Mouse (Mus musculus) hindbrain, embryonic 15.5 days (tissue): ENCODE measurements at regions not wholly inside any gene's neighbourhood (a gene's known extent, or its start where the extent isn't known, plus 50 kb on each side); places are given as distances from the start of the nearest gene placed in this dataset.

Source experiments
- ATAC-seq: fragments of 200-750 bp; cut with Nextera tagmentation; 2 replicates; pipeline ENCODE4 v1.8.0; 2017; ENCODE audit warnings: low read depth, moderate number of reproducible peaks, moderate TSS enrichment; ENCODE audit not compliant: low FRiP score
- H3K27ac ChIP-seq: fragments of 300-500 bp; sonication (generic); replicated peaks from 2 replicates; pipeline ENCODE4 v1.5.1; 2015; ENCODE audit warnings: mild to moderate bottlenecking, inconsistent platforms
- H3K27me3 ChIP-seq: fragments of 300-500 bp; sonication (generic); 2 replicates; pipeline ENCODE4 v1.6.1; 2015; ENCODE audit warnings: control low read depth, inconsistent platforms
- H3K36me3 ChIP-seq: fragments of 300-500 bp; sonication (generic); 2 replicates; pipeline ENCODE4 v1.6.1; 2015; ENCODE audit warnings: control low read depth, inconsistent platforms
- H3K4me1 ChIP-seq: fragments of 300-500 bp; sonication (generic); replicated peaks from 2 replicates; pipeline ENCODE4 v1.6.1; 2015; ENCODE audit warnings: control low read depth, inconsistent platforms
- H3K4me2 ChIP-seq: fragments of 300-500 bp; sonication (generic); 2 replicates; pipeline ENCODE4 v1.6.1; 2015; ENCODE audit warnings: moderate library complexity, mild to moderate bottlenecking, inconsistent platforms
- H3K4me3 ChIP-seq: fragments of 300-500 bp; sonication (generic); 2 replicates; pipeline ENCODE4 v1.5.1; 2015; ENCODE audit warnings: mild to moderate bottlenecking, inconsistent platforms
- H3K9ac ChIP-seq: fragments of 300-500 bp; sonication (generic); 2 replicates; pipeline ENCODE4 v1.6.1; 2015; ENCODE audit warnings: inconsistent platforms
- H3K9me3 ChIP-seq: fragments of 300-500 bp; sonication (generic); 2 replicates; pipeline ENCODE4 v1.6.1; 2016; ENCODE audit warnings: control low read depth, inconsistent platforms
- WGBS: fragments of 180-500 bp; shearing (Covaris S2); methylation state at CpG from one replicate; pipeline ENCODE4 v1.1.7; 2015; 5-methylcytosine and 5-hydroxymethylcytosine counted together

- H3K9me3 ChIP-seq: no peaks in the 10 kb centered on the region
- no peak overlapping the region for H3K4me3 ChIP-seq
- H3K9ac ChIP-seq: no peak overlapping the region
- H3K36me3 ChIP-seq: no peaks in the 10 kb centered on the region
- peaks cover 8% of the 10 kb centered on the region for H3K4me1 ChIP-seq
- H3K4me2 ChIP-seq: no peak overlapping the region
- H3K27me3 ChIP-seq: no peaks in the 10 kb centered on the region
- ATAC-seq: no peak
- WGBS: 64% methylated on average over 4 of the region's 4 CpGs
- H3K27ac ChIP-seq: no peak overlapping the region
Measured at GRCm38 (mm10) chr7:72957674-72958073, 417.6 kb upstream of the Rgma start.

DNA sequence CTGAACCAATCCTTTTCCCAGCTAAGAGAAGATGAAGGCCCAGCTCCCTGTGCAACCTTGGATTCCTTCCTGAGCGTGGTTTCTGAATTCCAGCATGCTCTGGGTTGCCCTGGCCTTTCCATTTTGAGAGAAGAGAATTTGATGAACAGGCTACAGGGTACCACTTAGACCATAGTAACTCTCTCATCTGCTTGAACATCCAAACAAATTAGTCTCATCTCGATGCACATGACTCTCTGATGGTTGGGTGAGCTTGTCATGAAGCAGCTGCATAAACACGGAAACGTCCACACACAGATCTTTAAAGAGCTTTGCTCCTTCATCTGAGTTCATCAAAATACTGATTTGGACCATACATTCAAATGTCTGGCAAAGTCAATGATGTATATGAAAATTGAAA lies 414.0 kb upstream of the Rgma start:
- Histone ChIP-seq H3K27me3 (no peaks in the 10 kb centered on the region), H3K4me3 (no peak overlapping the region), H3K4me2 (no peak overlapping the region), H3K9ac (no peak overlapping the region), H3K27ac (no peak overlapping the region), H3K36me3 (no peaks in the 10 kb centered on the region), H3K4me1 (peaks cover 12% of the 10 kb centered on the region), H3K9me3 (no peaks in the 10 kb centered on the region)
- ATAC-seq: no peak
- 62% methylated on average over 4 of the region's 4 CpGs for WGBS

DNA sequence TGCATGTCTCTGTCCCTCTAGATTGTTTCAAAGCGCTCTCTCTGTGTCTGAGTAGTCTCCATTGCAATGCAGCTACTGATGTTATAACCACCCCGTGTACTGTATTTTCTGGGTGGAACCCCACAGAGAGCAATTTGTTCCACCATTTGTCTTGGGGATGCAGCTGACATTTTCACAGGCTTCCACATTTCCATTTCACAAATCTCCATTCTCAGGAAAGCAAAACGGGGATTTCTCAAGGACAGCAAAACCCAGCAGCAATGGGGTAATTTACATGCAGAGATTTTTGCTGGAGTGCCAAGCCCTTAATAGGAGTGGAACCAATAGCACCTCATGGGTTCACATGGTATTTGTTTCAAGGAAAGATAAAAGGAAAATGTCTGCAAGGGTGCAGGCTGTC lies 412.5 kb upstream of the Rgma start:
- Histone ChIP-seq H3K27ac (peak overlapping the region; percentile 14; the same call in 1 of the 2 replicates), H3K9ac (no peak overlapping the region), H3K27me3 (no peaks in the 10 kb centered on the region), H3K4me3 (no peak overlapping the region), H3K4me2 (no peak overlapping the region), H3K36me3 (no peaks in the 10 kb centered on the region), H3K4me1 (peaks cover 12% of the 10 kb centered on the region), H3K9me3 (no peaks in the 10 kb centered on the region)
- WGBS: 32% methylated on average over 3 of the region's 3 CpGs
- ATAC-seq: 0 out of 2 replicates have a peak, but pooled peaks have one; percentile 48

- Histone ChIP-seq H3K4me3 (no peak overlapping the region), H3K9me3 (no peaks in the 10 kb centered on the region), H3K4me1 (peaks cover 12% of the 10 kb centered on the region), H3K36me3 (no peaks in the 10 kb centered on the region), H3K9ac (no peak overlapping the region), H3K27ac (no peak overlapping the region), H3K27me3 (no peaks in the 10 kb centered on the region), H3K4me2 (no peak overlapping the region)
- ATAC-seq: no peak
- WGBS: 72% methylated on average over 3 of the region's 3 CpGs
Measured at GRCm38 (mm10) chr7:72963908-72964307, 411.4 kb upstream of the Rgma start.

GRCm38 (mm10) chr7:72968193-72968592 lies 407.1 kb upstream of the Rgma start:
- no peak for ATAC-seq
- H3K27ac ChIP-seq: no peak overlapping the region
- no peaks in the 10 kb centered on the region for H3K9me3 ChIP-seq
- H3K36me3 ChIP-seq: no peaks in the 10 kb centered on the region
- 46% methylated on average over 4 of the region's 4 CpGs for WGBS
- no peak overlapping the region for H3K9ac ChIP-seq
- no peak overlapping the region for H3K4me2 ChIP-seq
- no peaks in the 10 kb centered on the region for H3K4me1 ChIP-seq
- no peak overlapping the region for H3K4me3 ChIP-seq
- H3K27me3 ChIP-seq: no peaks in the 10 kb centered on the region

GRCm38 (mm10) chr7:72971506-72972267 lies 403.6 kb upstream of the Rgma start:
- H3K27me3 ChIP-seq: no peaks in the 10 kb centered on the region
- no peak overlapping the region for H3K4me2 ChIP-seq
- H3K36me3 ChIP-seq: no peaks in the 10 kb centered on the region
- no peak overlapping the region for H3K27ac ChIP-seq
- WGBS: 78% methylated on average over 5 of the region's 5 CpGs
- no peak overlapping the region for H3K9ac ChIP-seq
- H3K9me3 ChIP-seq: no peaks in the 10 kb centered on the region
- ATAC-seq: no peak
- H3K4me1 ChIP-seq: no peaks in the 10 kb centered on the region
- H3K4me3 ChIP-seq: no peak overlapping the region

DNA sequence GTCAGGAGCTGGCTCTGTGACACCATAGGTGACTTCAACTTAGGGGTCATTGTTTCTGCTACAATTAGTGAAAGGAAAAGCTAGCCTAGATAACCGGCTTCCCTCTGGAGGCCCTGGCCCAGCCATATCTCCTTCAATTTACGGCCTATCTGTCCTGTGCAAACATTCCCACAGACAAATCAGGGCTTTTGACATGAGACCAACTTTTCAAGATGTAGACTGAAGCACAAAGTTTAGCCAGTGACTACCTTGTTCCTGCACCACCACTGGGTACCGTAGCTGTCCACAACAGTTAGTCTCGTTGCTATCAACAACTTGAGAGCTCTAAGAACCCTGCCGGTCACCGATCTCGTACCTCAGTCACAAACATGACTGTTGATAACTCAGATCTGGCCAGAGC lies 402.9 kb upstream of the Rgma start:
- ATAC-seq: no peak

GRCm38 (mm10) chr7:72973771-72974170 lies 401.5 kb upstream of the Rgma start:
- no peaks in the 10 kb centered on the region for H3K36me3 ChIP-seq
- H3K27me3 ChIP-seq: no peaks in the 10 kb centered on the region
- H3K9ac ChIP-seq: no peak overlapping the region
- no peak overlapping the region for H3K4me2 ChIP-seq
- H3K9me3 ChIP-seq: no peaks in the 10 kb centered on the region
- no peak overlapping the region for H3K27ac ChIP-seq
- ATAC-seq: no peak
- WGBS: 60% methylated on average over 3 of the region's 3 CpGs
- no peaks in the 10 kb centered on the region for H3K4me1 ChIP-seq
- no peak overlapping the region for H3K4me3 ChIP-seq

More for the DNA sequence above, 402.9 kb upstream of the Rgma start:
- no peak overlapping the region for H3K27ac ChIP-seq
- H3K9ac ChIP-seq: no peak overlapping the region
- no peak overlapping the region for H3K4me2 ChIP-seq
- WGBS: 93% methylated on average over 7 of the region's 7 CpGs
- no peaks in the 10 kb centered on the region for H3K36me3 ChIP-seq
- H3K4me1 ChIP-seq: no peaks in the 10 kb centered on the region
- H3K9me3 ChIP-seq: no peaks in the 10 kb centered on the region
- no peaks in the 10 kb centered on the region for H3K27me3 ChIP-seq
- H3K4me3 ChIP-seq: no peak overlapping the region

DNA sequence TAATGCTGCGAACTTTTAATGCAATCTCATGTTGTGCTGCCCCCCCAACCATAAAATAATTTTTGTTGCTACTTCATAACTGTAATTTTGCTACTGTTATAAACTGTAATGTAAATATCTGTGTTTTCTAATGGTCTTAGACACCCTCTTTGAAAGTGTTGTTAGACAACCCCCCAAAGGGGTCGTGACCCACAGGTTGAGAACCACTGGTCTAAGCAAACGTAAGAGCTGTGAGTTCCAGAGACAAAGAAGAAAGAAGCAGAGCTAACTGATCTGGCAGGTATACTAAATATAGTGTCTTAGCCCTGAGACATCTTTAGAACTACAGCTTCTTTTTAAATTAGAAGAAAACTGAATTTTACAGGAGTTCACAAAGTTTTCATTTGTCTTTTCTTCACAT lies 400.9 kb upstream of the Rgma start:
- no peak for ATAC-seq
- Histone ChIP-seq H3K4me1 (no peaks in the 10 kb centered on the region), H3K36me3 (no peaks in the 10 kb centered on the region), H3K4me2 (no peak overlapping the region), H3K27ac (no peak overlapping the region), H3K9ac (no peak overlapping the region), H3K9me3 (no peaks in the 10 kb centered on the region), H3K27me3 (no peaks in the 10 kb centered on the region), H3K4me3 (no peak overlapping the region)
- 87% methylated on average over 3 of the region's 3 CpGs for WGBS

DNA sequence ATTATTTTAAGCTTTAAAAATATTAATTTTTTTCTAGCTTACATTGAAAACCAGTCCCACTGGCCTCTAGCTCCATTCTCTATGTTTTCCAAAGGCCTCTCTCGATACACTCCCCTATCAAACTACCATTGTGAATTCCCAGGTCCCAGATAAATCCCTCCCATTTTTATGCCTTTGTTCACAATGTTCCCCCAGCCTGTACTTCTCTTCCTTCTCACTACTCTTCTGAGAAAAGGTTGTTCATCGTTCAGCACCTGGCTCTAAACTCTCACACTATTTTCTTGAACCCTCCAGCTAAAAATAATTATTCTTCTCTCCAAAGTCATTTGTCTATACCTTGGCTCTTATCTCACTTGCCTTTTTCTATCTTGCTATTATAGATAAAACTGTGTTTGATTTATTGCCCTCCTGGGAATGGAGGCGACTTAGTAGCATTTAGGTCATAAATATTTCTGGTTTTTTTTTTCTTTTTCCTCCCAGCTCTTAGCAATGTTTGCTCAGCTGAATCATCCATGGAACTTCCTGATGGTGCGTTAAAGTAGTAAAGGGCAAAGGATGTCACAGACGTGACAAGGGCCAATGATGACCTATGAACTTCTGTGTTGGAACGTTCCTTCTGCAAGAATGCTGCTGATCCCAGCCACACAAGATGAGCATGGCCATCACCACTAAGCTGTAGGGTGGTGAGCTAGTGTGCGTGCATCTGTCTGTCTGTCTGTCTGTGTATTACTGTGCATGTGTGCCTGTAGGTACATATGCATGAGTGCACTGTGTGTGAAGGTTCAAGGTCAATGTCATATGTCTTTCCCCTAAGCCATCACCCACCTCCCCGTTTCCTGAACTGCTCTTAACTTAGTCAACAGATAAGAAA lies 384.5 kb upstream of the Rgma start:
- H3K4me2 ChIP-seq: no peak overlapping the region
- H3K36me3 ChIP-seq: no peaks in the 10 kb centered on the region
- no peak overlapping the region for H3K27ac ChIP-seq
- no peak for ATAC-seq
- no peaks in the 10 kb centered on the region for H3K27me3 ChIP-seq
- H3K4me1 ChIP-seq: no peaks in the 10 kb centered on the region
- H3K4me3 ChIP-seq: no peak overlapping the region
- 76% methylated on average over 8 of the region's 8 CpGs for WGBS
- H3K9ac ChIP-seq: no peak overlapping the region
- no peaks in the 10 kb centered on the region for H3K9me3 ChIP-seq

GRCm38 (mm10) chr7:72998374-72998773 lies 376.9 kb upstream of the Rgma start:
- H3K9me3 ChIP-seq: no peaks in the 10 kb centered on the region
- 47% methylated on average over 5 of the region's 5 CpGs for WGBS
- H3K36me3 ChIP-seq: no peaks in the 10 kb centered on the region
- no peak overlapping the region for H3K4me3 ChIP-seq
- H3K4me2 ChIP-seq: no peak overlapping the region
- no peak for ATAC-seq
- no peaks in the 10 kb centered on the region for H3K4me1 ChIP-seq
- no peak overlapping the region for H3K9ac ChIP-seq
- no peak overlapping the region for H3K27ac ChIP-seq
- H3K27me3 ChIP-seq: no peaks in the 10 kb centered on the region

GRCm38 (mm10) chr7:73019151-73019550 lies 356.2 kb upstream of the Rgma start:
- no peak for ATAC-seq
- H3K27ac ChIP-seq: no peak overlapping the region
- H3K4me1 ChIP-seq: peaks cover 5% of the 10 kb centered on the region; the same call in 1 of the 2 replicates
- no peaks in the 10 kb centered on the region for H3K9me3 ChIP-seq
- no peak overlapping the region for H3K4me3 ChIP-seq
- WGBS: 81% methylated on average over 3 of the region's 3 CpGs
- no peak overlapping the region for H3K4me2 ChIP-seq
- H3K9ac ChIP-seq: no peak overlapping the region
- no peaks in the 10 kb centered on the region for H3K27me3 ChIP-seq
- no peaks in the 10 kb centered on the region for H3K36me3 ChIP-seq
